Mouse (Mus musculus): ENCODE measurements around the gene Dlst.

The Dlst gene

DNA sequence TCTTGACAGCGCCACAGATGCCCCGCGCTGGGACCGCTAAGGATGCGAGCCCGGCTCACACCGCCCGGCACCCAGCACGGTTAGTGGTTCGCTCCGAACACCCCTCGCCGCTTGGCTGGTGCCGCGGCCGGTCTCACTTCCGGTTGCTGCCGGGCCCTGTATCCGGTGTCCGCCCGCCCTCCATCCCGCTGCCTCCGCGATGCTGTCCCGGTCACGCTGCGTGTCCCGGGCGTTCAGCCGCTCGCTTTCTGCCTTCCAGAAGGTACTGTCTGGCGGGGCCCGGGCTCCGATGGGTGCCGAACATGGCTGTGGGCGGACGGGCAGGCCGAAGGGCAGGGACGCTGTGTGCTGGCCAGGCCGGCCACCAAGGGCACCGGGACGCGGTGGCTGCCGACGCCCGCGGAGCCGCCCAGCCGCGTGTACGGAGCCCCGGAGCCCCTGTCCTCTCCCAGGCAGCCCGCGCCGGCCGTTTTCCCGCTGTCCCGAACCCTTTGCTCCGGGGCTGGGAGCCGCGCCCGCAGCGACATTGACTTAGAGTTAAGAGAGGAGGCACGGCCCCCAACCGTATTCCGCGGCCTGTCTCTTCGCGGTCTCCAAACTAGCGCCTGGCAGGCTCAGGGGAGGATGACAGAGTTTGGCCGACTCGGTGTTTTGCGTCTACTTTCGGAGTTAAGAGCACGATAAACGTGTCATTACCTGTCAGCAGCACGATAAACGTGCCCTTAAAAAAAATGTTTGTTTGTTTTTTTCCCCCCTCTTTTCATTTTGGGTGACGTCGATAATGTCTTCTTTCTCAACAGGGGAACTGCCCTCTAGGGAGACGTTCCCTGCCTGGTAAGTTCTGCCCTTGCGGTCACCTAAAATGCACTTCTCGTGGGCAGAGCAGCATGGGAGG lies at the start of gene Dlst, which contains the start of gene Prox2:
Dlst (plus strand) TSS at position 136 of the 895 bp plus-strand sequence.
Prox2 (minus strand) TSS at position 62 of the 895 bp plus-strand sequence.
- peak; percentile 69 for DNase-seq (ENCODE audit: low read depth, low spot score)

DNA sequence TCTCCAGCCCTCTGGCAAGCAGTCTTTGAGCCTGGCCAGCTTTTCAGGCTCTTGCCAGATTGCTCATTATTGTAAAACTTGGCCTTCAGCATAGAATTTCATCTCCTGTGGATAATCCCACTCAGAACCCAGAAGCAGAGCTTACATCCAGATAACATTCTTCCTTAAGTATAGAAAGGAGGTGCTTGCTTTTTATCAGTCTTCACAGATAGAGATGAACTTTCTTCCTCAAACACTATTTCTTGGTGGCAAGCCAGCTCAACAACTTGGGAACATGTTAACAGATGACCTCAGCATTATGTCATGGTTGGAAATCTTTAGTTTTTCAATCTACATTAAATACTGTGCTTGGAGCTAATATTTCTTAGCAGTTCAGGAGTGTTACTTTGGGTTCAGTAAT lies 39.6 kb upstream of the Dlst start:
- no peak for DNase-seq (ENCODE audit: low read depth, low spot score)

DNA sequence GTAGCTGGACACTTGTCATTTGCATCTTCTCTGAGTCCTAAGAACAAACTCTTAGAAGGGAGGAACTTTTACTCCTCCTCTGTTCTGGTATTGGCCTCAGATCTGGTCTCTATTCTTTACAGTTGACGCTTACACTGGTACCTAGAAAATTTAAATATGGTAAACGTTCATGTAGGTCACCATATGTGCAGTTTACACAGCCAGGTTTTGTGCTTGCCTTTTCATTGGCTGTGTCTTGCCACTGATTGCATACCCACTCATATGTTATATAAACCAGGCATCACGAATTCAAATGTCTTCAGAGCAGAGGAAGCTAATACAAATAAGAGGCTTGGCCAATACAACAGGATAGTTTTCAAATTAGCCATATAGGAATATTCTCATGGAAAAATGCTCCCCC lies 33.5 kb upstream of the Dlst start:
- DNase-seq (ENCODE audit: low read depth, low spot score): peak; percentile 51

DNA sequence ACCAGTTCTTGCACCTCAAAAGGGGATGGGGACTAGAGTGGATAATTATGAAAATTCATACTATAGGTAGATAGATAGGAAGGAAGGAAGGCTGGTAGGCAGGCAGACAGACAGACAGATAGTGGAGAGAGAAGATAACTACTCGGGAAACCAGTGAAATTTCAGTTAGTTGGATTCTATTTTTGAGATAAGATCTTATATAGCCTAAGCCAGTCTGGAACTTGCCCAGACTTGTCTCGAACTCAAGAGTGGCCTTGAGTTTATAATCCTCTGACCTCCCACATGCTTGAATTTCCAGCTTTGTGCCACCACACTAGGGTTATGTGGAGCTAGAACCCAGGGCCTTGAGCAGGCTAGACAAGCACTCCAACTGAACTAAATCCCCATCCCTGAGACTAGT lies 26.4 kb upstream of the Dlst start:
- no peak for DNase-seq (ENCODE audit: low read depth, low spot score)

DNA sequence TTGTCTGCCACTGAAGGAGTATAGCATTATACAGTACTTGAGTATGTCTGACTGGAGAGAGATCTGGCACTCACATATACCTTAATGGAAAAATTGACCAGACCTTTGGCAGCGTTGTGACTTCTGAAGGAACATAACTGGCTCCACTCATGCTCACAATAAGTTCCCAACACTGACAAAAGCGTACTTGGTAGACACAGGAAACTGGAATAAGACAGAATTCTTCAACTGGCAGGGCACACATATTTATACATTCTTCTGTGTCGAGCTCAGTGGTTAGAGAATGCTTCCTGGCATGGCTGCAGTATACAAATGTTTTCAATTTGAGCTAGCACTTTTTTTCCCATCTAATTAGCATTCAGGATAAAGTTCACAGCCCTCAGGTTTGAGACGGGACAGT lies 25.7 kb upstream of the Dlst start:
- no peak for DNase-seq (ENCODE audit: low read depth, low spot score)

DNA sequence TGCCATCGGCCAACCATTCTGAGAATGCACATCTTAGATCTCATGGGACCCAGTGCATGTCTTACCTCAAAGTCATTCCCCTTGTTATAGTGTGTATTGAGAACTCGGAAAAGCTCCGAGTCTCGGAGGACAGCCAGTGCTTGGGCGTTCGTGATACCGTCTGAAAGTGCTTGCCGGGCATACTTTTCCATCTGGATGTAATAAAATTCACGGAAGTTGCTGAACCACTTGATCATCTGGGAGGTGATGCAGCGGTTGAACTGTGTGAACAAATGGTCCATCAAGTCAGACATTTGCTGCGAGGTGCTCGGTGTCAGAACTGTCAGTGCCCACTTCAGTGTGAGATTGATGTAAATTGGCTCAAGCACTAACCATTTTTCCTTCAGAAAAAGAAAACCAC lies 22.8 kb upstream of the Dlst start:
- DNase-seq (ENCODE audit: low read depth, low spot score): no peak

DNA sequence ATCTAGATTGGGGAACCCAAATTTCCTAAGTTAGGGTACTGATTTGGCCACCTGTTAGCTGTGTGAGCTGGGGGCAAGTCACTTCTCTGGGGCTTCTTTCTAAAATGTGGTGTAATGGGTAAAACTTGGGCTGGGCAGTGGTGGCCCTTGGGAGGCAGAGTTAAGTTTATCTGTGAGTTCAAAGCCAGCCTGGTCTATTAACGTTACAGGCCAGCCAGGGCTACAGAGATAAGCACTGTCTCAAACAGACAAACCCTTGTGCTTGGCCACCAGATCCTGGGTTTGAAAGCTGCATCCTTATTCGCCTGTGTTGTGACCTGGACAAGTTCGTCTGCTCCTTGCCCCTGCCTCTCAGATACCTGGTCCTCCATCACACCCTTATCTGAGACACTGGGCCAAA lies 19.4 kb upstream of the Dlst start:
- no peak for DNase-seq (ENCODE audit: low read depth, low spot score)

DNA sequence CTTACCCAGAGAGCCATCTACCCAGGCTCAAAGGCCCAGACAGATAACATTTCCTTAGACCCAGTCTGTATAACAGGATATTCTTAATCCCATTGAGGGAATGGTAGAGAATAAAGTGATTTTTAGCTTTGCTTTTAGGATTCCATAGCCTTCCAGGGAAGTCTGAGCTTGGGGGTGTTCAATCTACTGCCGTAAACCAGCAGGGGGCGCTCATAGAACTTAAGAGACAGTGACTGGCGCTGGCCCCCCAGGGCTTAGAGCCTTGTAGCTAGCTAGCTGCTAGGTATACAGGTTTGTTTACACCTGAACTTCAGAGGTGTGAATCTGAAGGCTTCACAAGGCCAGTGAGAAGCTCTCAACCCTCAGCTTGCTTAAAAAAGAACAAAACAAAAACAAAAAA lies 18.4 kb upstream of the Dlst start:
- DNase-seq (ENCODE audit: low read depth, low spot score): peak; percentile 58

DNA sequence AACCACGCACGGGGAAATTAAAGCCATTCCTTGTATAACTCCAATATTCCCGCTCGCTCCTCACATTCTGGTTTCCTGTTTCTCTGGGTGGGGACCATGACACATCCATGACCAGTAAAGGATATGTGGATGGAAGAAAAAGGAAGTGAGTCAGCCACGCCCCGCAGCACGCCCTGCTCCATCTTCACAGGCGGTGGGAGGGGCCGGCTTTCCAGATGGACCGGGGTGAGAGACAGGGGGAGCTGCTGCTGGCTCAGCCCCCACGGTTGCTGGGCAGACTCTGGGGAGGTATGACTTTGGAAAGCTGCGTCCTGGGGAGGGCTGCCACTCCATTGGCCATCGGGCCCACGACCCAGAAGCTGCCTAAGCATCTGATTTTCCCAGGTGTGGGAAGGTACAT lies 16.6 kb upstream of the Dlst start:
- no peak for DNase-seq (ENCODE audit: low read depth, low spot score)

DNA sequence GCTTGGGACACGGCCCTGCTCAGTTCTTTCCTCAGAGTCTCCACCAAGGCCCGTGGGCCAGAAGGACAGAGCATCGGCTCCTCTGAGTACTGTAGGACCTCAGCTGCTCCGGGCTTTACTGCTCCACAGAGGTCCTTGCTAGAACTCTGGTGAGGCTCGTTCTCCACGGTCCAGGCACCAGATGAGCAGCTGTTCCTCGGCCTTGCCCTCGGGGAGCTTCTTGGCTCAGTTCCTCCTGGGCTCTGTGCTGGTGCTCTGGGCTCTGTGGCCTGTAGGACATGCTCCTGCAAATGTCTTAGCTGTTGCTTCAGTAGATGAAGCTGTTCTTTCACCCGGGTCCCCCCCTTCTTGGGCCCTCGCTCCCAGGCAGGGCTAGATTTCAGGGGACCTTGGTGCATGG lies 15.9 kb upstream of the Dlst start:
- no peak for DNase-seq (ENCODE audit: low read depth, low spot score)

DNA sequence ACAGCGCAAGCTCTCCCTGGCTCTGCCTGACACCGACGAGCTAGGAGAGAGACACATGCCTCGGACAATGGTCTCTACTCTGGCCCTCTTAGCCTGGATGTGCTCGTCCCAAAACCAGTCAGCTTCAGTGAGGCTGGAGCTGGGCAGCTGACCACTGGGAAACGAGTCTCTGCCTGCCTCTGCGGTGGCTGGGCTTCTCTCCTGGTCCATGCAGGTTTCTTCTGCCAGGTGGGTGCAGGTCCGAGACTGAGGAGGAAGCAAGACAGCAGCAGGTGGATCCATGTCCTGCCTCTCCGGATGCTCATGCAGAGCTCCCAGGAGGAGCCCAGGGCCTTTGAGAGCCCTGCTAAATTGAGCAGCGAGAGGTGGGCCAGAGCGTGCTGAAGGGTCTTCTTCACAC lies 15.5 kb upstream of the Dlst start:
- DNase-seq (ENCODE audit: low read depth, low spot score): no peak

DNA sequence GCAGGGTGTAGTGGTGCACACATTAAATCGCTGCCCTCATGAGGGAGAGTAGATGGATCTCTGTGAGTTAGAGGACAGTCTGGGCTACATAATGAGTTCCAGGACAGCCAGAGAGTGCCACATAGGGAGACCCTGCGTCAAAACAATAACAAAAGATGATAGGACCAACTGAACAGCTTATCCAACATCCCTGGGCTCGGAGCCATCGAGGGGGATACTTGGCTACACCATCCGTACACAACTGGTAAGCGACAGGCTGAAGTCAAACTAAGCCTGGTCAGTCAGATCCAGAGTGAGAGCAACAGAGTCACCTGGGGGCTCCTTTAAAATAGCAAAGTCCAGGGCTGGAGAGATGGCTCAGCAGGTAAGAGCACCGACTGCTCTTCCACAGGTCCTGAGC lies 14.8 kb upstream of the Dlst start:
- no peak for DNase-seq (ENCODE audit: low read depth, low spot score)

DNA sequence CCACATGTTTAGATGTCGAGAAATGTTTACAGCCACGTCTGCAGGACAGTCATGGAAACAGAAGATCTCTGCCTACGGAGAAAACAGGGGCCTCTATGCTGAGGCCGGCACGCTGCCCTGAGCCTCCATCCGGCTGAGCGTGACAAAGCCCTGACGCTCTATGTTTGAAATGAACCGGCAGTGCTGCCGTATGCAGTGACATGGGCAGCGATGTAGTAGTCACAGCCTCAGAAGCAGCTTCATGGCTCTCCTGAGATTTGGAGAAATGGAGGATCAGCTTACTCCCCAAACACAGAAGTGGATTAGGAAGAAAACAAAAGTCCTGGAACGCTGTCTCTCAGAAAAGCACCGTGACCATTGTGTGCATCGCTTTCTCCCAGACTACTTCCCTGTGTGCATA lies 9.6 kb upstream of the Dlst start:
- DNase-seq (ENCODE audit: low read depth, low spot score): no peak

DNA sequence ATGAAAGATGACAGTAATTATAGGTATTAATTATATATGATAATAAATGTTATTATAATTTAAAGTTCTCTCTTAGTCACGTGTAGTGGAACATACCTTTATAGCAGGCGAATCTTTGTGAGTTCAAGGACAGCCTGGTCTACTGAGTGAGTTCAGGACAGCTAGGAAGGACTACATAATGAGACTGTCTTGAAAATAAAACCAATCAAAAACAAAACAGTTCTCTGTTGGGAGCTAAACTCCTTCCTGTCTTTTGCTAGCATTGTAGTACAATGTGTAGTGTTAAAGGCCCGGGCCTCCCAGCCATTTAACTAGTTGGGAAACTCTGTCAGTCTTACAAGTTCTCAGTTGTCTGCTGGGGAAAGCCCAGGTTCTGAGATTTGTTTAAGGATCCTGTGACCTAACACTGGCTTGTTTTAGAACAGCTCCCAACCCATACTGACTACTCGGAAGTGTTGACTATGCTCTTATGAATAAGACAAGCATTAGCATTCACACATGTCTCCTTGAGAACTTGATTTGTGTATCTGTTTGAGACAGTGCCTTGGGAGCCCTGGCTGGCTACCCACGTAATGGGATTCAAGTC lies 9.0 kb upstream of the Dlst start:
- DNase-seq (ENCODE audit: low read depth, low spot score): no peak

DNA sequence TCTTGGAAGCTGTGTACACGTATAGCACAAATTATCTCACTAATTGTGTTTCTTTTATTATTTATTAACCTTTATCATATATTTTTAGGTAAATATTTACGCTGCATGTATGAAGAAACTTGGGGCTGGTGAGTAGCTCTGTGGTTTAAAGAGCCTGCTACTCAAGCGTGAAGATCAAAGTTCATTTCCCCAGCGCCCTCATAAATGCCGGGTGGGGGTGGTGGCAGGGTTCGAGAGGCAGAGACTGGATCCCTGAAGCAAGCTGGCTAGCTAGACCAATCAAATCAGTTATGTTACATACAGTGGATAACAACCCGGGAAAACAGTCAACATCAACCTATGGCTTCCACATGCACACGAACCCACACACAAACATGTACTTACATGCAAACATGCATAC lies 7.5 kb upstream of the Dlst start:
- DNase-seq (ENCODE audit: low read depth, low spot score): no peak

DNA sequence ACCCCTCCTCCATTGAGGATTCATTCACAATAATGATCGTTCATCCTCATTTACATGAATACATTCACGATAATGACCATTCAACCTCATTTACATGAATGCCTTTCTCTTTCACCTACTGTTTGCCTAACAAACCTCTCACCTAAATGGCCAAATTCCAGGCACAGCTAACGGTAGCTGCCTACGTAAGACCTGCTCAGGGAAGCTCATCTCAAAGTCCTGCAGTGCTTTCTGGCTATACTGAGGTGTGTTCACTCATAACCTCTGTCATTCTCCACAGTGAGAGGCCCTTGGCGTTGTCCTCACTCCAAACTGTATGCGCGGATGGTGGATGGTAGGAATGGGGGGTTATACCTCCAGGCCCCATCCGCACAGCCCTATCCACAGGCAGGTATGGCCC lies 5.8 kb upstream of the Dlst start:
- DNase-seq (ENCODE audit: low read depth, low spot score): no peak

DNA sequence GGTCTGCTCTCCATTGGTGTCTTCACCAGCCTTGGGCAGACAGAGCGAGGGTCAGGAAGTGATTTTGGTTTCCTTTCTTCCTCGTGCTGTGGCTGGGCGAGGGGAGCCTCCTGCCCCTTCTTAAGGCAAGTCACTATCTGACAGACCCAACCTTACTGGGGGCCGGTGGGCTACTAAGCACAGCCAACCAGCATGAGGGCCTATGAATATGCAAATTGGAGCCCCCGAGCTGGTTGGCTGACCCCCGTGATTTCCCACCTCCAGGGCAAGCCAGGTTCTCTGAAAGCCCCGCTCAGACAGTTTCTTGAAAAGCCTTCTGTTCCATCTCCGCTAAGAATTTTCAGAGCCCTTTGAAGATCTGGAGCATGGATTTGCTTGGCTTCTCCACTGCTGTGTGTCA lies 4.3 kb upstream of the Dlst start:
- DNase-seq (ENCODE audit: low read depth, low spot score): no peak

DNA sequence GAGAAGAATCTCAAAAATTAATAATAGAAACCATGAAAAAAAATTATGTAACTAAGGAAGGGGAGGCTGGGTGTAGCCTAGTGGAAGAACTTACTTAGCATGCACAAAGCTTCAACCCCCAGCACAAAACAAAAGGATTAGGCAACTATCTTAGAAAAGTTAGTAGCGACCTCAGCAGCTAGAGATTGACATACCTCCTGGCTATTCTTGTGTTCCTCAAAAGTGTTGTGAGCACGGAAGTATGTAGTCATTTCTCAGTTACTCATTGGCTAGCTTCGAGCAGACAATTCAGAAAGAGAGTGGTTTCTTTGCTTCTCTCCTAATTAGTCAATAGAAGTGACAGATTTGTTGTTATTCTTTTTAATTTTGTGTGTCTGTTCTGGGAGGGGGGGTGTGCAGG lies 2.0 kb upstream of the Dlst start:
- DNase-seq (ENCODE audit: low read depth, low spot score): no peak

DNA sequence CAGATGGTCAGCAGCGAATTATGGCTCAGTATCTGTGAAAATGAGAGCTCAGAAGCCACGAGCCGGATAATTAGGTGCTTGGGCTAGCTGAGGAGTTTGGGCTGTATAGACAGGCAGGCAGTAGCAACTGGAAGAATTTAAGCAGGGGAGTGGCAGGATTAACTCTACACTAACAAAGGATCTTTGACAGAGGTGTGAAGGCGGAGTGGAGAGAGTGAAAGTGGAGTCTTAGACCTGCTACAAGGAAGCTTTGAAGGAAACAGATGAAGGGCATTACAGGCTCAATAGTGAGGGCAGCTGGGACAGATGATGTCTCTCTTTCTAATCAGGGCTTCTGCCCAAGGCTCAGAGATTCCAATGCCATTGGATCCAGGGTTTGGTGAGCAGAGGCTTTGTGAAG lies 1.2 kb upstream of the Dlst start:
- no peak for DNase-seq (ENCODE audit: low read depth, low spot score)

DNA sequence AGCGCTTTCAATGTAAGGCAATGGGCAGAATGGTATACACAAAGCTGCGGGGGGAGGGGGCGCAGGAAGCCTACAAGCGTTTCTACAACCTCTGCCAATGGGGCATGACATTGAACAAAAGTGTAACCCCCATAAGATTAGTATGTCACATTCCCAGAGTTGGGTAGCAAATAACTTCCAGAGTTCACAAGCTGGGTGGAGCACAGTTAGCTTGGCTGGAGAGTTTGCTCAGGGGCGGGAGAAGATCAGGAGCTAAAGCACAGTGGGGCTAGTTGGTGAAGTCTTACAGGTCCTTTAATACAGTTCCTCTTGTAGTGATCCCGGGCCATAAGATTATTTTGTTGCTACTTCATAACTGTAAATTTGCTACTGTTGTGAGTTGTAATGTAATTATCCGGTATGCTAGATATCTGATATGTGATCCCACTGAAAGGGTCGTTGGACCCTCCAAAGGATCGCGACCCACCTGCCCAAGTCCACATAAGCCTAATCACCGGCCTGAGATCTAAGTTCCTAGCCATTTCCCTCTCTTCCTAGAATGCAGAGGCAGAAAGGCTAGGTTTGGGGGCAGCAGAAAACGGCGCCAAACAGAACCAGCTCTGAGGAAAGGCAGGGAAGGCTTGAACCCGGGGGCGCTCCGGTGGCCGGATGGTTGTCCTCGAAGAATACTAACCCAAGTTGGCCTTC lies 479 bp upstream of the Dlst start:
- no peak for DNase-seq (ENCODE audit: low read depth, low spot score)

DNA sequence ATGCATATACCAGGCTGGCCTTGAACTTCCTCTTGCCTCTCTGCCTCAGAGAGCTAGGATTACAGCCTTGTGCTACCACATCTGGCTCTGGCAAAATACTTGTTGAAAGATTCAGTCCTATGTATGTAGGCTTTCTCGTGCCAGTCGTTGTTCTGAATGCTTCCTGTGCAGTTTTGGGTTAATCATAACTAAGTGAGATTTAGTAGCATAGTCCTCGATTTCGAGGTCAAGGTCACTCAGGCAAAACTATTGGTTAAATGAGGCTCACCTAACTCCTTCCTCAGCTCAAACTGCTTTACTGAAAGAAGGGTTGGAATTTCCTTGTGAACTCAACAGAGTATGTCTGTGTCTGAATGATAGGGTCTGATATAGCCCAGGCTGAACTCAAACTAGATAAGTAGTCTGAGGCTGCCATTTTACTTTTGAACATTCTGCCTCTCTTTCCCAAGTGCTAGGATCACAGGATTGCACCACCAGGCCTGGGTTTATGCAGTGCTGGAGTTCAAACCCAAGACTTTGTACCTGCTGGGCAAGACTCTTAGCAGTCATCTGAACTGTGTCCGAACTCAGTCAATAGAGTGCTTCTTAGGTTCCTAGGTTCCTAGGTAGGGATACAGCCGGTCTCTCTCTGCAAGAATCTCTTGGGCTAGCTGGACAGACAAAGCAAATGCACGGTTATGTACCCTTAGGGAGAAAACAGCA lies 2.1 kb downstream of the Dlst start:
- no peak for DNase-seq (ENCODE audit: low read depth, low spot score)

DNA sequence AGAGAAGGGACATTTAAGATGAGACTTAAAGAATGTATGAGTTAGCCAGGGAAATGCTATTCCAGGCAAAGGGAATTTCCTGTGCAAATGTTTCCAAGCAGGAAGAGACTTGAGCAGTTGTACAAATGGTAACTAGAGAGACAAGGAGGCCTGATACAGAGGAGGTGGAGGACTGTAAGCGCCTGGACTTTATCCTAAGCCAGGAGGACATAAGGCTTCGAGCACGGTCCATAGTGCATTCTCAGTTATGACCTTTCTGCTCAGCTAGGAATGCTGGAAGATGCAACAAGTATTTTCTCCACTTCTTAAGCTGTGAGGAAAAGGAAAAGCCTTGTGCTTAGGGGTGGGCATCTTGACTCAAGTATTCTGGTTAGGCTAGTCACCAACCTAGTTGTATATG lies 2.7 kb downstream of the Dlst start:
- DNase-seq (ENCODE audit: low read depth, low spot score): no peak

Measured in telencephalon, adult 2 months (tissue).